Mouse (Mus musculus) spleen, adult 2 months (tissue): ENCODE measurements around the gene Myo3b. TPM values are rescaled to one million over a fixed set of nuclear protein-coding genes. Genes with fewer than 3 reads are reported as not detected.

Source experiments
- DNase-seq, 2 experiments: peaks; one replicate each; pipeline versions ENCODE4 v3.0.0 to v3.0.0-alpha.2; 2012 to 2021; ENCODE audit warnings: low spot score in 2 of 2, low read depth in 1 of 2
- H3K27ac ChIP-seq: fragments of 200-500 bp; 2 replicates; pipeline ENCODE4 v1.5.1; 2012; ENCODE audit warnings: low read length, inconsistent platforms; ENCODE audit not compliant: insufficient read depth
- H3K27me3 ChIP-seq: fragments of 200-500 bp; 2 replicates; pipeline ENCODE4 v1.6.1; 2012; ENCODE audit warnings: mild to moderate bottlenecking, moderate library complexity, low read length, inconsistent platforms; ENCODE audit not compliant: control insufficient read depth, insufficient read depth
- H3K36me3 ChIP-seq: fragments of 200-500 bp; 2 replicates; pipeline ENCODE4 v1.6.1; 2012; ENCODE audit warnings: mild to moderate bottlenecking, low read length, inconsistent platforms; ENCODE audit not compliant: control insufficient read depth, insufficient read depth
- H3K4me1 ChIP-seq: fragments of 200-500 bp; 2 replicates; pipeline ENCODE4 v1.6.1; 2011; ENCODE audit warnings: inconsistent platforms; ENCODE audit not compliant: control insufficient read depth, insufficient read depth, insufficient read length
- H3K4me3 ChIP-seq: fragments of 200-500 bp; 2 replicates; pipeline ENCODE4 v1.5.1; 2011; ENCODE audit warnings: mild to moderate bottlenecking, inconsistent platforms; ENCODE audit not compliant: insufficient read depth, insufficient read length; ENCODE audit errors: extremely low read depth
- CTCF ChIP-seq: fragments of 200-500 bp; IDR thresholded peaks from 2 replicates; pipeline ENCODE4 v1.5.1; 2011; ENCODE audit warnings: mild to moderate bottlenecking, inconsistent platforms; ENCODE audit not compliant: insufficient read depth, insufficient read length, insufficient replicate concordance; ENCODE audit errors: extremely low read depth
- POLR2A ChIP-seq: fragments of 200-500 bp; IDR thresholded peaks from 2 replicates; pipeline ENCODE4 v1.6.1; 2011; ENCODE audit warnings: low read depth, low read length, inconsistent platforms
- WGBS: fragments of 180-500 bp; shearing (Covaris S2); methylation state at CpG from one replicate; pipeline ENCODE4 v1.1.7; 2018; 5-methylcytosine and 5-hydroxymethylcytosine counted together
- polyA plus RNA-seq: library from polyadenylated mRNA; depleted of rRNA; stranded (reverse); fragments of >200 nt; gene quantifications from 2 replicates; pipeline ENCODE4 v1.2.3, GENCODE M21; 2012

Myo3b gene
- polyA plus RNA-seq, 1 experiment, result 0.20 TPM

GRCm38 (mm10) chr2:70259357-70260000 lies 220.6 kb downstream of the Myo3b start:
- Histone ChIP-seq H3K27me3 (no peaks in the 10 kb centered on the region), H3K4me3 (no peak overlapping the region), H3K27ac (no peak overlapping the region), H3K36me3 (no peaks in the 10 kb centered on the region), H3K4me1 (no peaks in the 10 kb centered on the region)
- 31% methylated on average over 8 of the region's 8 CpGs for WGBS
- TF ChIP-seq CTCF, result no peak
- TF ChIP-seq POLR2A, result no peak
- no peak for DNase-seq

GRCm38 (mm10) chr2:70260646-70261195 lies 221.8 kb downstream of the Myo3b start:
- Histone ChIP-seq H3K27ac (no peak overlapping the region), H3K36me3 (no peaks in the 10 kb centered on the region), H3K4me1 (no peaks in the 10 kb centered on the region), H3K27me3 (no peaks in the 10 kb centered on the region), H3K4me3 (no peak overlapping the region)
- no peak for DNase-seq
- 78% methylated on average over 2 of the region's 2 CpGs for WGBS
- no peak for TF ChIP-seq CTCF
- TF ChIP-seq POLR2A, result no peak

- no peak for DNase-seq
- no peak overlapping the region for H3K27ac ChIP-seq
- no peak for TF ChIP-seq CTCF
- TF ChIP-seq POLR2A, result no peak
- no peaks in the 10 kb centered on the region for H3K36me3 ChIP-seq
- H3K4me1 ChIP-seq, result no peaks in the 10 kb centered on the region
- 18% methylated on average over 8 of the region's 8 CpGs for WGBS
- H3K27me3 ChIP-seq, result no peaks in the 10 kb centered on the region
- no peak overlapping the region for H3K4me3 ChIP-seq
Measured at GRCm38 (mm10) chr2:70261703-70262564, 223.0 kb downstream of the Myo3b start.

GRCm38 (mm10) chr2:70262565-70263082 lies 223.7 kb downstream of the Myo3b start:
- Histone ChIP-seq H3K36me3 (no peaks in the 10 kb centered on the region), H3K4me1 (no peaks in the 10 kb centered on the region), H3K27me3 (no peaks in the 10 kb centered on the region), H3K4me3 (no peak overlapping the region), H3K27ac (no peak overlapping the region)
- no peak for TF ChIP-seq CTCF
- DNase-seq, result no peak
- 14% methylated on average over 9 of the region's 9 CpGs for whole genome bisulfite sequencing

GRCm38 (mm10) chr2:70278425-70279277 lies 239.7 kb downstream of the Myo3b start:
- DNase-seq, result no peak
- Histone ChIP-seq H3K27ac (no peak overlapping the region), H3K4me3 (no peak overlapping the region), H3K27me3 (no peaks in the 10 kb centered on the region), H3K4me1 (no peaks in the 10 kb centered on the region), H3K36me3 (no peaks in the 10 kb centered on the region)
- TF ChIP-seq CTCF (no peak), POLR2A (no peak)
- whole genome bisulfite sequencing, result 41% methylated on average over 13 of the region's 13 CpGs

GRCm38 (mm10) chr2:70284109-70284508 lies 245.2 kb downstream of the Myo3b start:
- 77% methylated on average over 1 of the region's 1 CpGs for WGBS
- no peak for DNase-seq
- Histone ChIP-seq H3K4me3 (no peak overlapping the region), H3K36me3 (no peaks in the 10 kb centered on the region), H3K27me3 (no peaks in the 10 kb centered on the region), H3K27ac (no peak overlapping the region), H3K4me1 (no peaks in the 10 kb centered on the region)
- TF ChIP-seq CTCF (no peak), POLR2A (no peak)
